8 mouse cellular contexts compared by ENCODE assay signal in the genomic region with DNA sequence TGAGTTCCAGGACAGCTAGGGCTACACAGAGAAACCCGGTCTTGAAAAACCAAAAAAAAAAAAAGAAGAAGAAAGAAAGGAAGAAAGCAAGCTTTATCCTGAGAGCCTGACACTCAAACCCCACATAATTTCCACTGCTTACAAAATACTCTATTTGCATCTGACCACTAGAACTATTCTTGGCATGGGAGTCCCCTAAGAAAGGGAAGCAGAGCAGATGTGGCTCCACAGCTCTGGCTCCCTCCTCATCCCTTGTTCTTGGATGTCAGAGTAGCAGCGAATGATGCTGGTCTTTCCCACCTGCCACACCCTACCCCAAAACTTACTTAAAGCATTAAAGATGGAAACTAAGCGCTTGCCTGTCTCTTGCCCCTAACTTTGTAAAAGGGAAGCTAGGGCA. TPM values are rescaled to one million over a fixed set of nuclear protein-coding genes. Genes with fewer than 3 reads are reported as not detected.
DNase-seq lines count a peak whose midpoint lies in the region; ATAC-seq and TF ChIP-seq lines count a peak whose summit lies in the region.

No protein-coding gene starts in this region.

- H3K36me3 ChIP-seq in hindbrain, embryonic 10.5 days: no peaks in the 10 kb centered on the region

- TF ChIP-seq CTCF in cerebellum, adult 2 months (IDR thresholded peaks at IDR 0.05; ENCODE audit: borderline replicate concordance, insufficient read depth, low read depth, low read length): no peak

- DNase-seq in cerebellum, adult 2 months: no peak
- peak; percentile 25 for DNase-seq in NIH3T3 (ENCODE audit: low read depth)
- DNase-seq in hindbrain, embryonic 10.5 days (ENCODE audit: low spot score): no peak
- no peak for DNase-seq in urinary bladder, postnatal 36 days (ENCODE audit: low spot score in 2 of 2)
- DNase-seq in right cerebral cortex, postnatal 25 days: no peak

- WGBS in cerebellum, adult 2 months: 53% methylated on average over 3 of the region's 3 CpGs
- WGBS in hindbrain, embryonic 10.5 days: 77% methylated on average over 3 of the region's 3 CpGs

- ATAC-seq in cerebellum, adult (ENCODE audit: insufficient number of reproducible peaks, low FRiP score, low TSS enrichment): no peak
- ATAC-seq in megakaryocyte progenitor cell, adult 5-6 weeks (replicated peaks; ENCODE audit: poor library complexity): peak; percentile 40
- no peak for ATAC-seq in inflammation-experienced regulatory T-cells, adult 6 months

- no peaks in the 10 kb centered on the region for H3K27me3 ChIP-seq in cerebellum, adult 2 months (ENCODE audit: control insufficient read depth, insufficient read depth, low read length)
- H3K27me3 ChIP-seq in hindbrain, embryonic 10.5 days (ENCODE audit: insufficient read depth, poor library complexity, severe bottlenecking): no peaks in the 10 kb centered on the region

- TF ChIP-seq POLR2A in cerebellum, adult 2 months (IDR thresholded peaks at IDR 0.05; ENCODE audit: borderline replicate concordance, insufficient read depth, low read length): no peak

- H3K4me3 ChIP-seq in cerebellum, adult 2 months (replicated peaks; ENCODE audit: insufficient read depth, low read depth, low read length): peak overlapping the region; percentile 63
- peak overlapping the region; percentile 98 for H3K4me3 ChIP-seq in hindbrain, embryonic 10.5 days

- no peaks in the 10 kb centered on the region for H3K9me3 ChIP-seq in hindbrain, embryonic 10.5 days

- H3K27ac ChIP-seq in cerebellum, adult 2 months (ENCODE audit: insufficient read depth, low read length): no peak overlapping the region
- H3K27ac ChIP-seq in hindbrain, embryonic 10.5 days: no peak overlapping the region

- peaks cover 9% of the 10 kb centered on the region for H3K4me1 ChIP-seq in cerebellum, adult 2 months (ENCODE audit: control insufficient read depth, insufficient read depth, low read length)
- H3K4me1 ChIP-seq in hindbrain, embryonic 10.5 days (replicated peaks): peaks cover 33% of the 10 kb centered on the region

RNA-seq across cellular contexts. Expression of a gene that starts 16.6 kb away (rescaled TPM):
- polyA plus RNA-seq in cerebellum, adult 2 months (2012; rRNA removed): 13.8 and 16.0 TPM in 2 replicates
- polyA plus RNA-seq in hindbrain, embryonic 10.5 days (2016; fragmentation: Nextera tagmentation; extraction: Ambion mirVana): 0.46 and 2.0 TPM in 2 replicates
- total RNA-seq in megakaryocyte progenitor cell, adult 5-6 weeks (2015): 6.2 and 7.0 TPM in 2 replicates
- total RNA-seq in megakaryocyte progenitor cell, adult 5-6 weeks (2017): 8.5 and 9.5 TPM in 2 replicates
- polyA plus RNA-seq in inflammation-experienced regulatory T-cells, adult 6 months (2017; shearing (Covaris generic)): not detected

RNA-seq across cellular contexts. Expression of a gene that starts 17.2 kb away (rescaled TPM):
- 24.2 and 24.9 TPM in 2 replicates for polyA plus RNA-seq in cerebellum, adult 2 months (2012; rRNA removed)
- 24.6 and 27.0 TPM in 2 replicates for polyA plus RNA-seq in hindbrain, embryonic 10.5 days (2016; fragmentation: Nextera tagmentation; extraction: Ambion mirVana)
- 18.2 and 30.1 TPM in 2 replicates for total RNA-seq in megakaryocyte progenitor cell, adult 5-6 weeks (2015)
- total RNA-seq in megakaryocyte progenitor cell, adult 5-6 weeks (2017): 35.4 and 90.9 TPM in 2 replicates
- 1 to 10 TPM; 2.9 to 4.0 (median 3.4) TPM for polyA plus RNA-seq in inflammation-experienced regulatory T-cells, adult 6 months (2017; shearing (Covaris generic))
